Comparison of ENCODE assay signal across 12 mouse cellular contexts in the genomic region with DNA sequence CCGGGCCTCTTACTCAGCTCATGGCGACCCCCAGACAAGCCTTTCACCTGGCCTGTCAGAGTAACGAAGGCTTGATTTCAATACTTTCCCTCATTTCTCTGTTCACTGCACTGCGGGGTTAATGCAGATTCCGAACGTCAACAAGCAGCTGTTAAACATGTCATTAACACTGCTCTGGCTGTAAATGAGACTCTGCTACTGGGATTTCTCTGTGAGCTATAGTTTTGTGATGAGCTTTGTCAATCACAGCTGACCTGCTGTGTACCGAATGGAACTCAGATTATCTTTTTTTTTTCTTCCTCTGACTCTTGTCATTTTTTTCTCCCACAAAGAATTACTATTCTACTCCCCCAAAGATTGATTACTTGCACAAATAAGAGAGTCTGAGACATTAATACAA.
"Had no signal": no experiment of that assay in that cellular context is flagged by ENCODE, and none has a peak within 500 bp of the region (broad histone marks: within the 10 kb centered on the region; RNA-seq: fewer than 3 reads in every experiment).

No protein-coding gene starts in this region.

- H3K4me2 ChIP-seq: limb, embryonic 12.5 days; neural tube, embryonic 13.5 days; stomach, embryonic 15.5 days had no signal

- H3K4me1 ChIP-seq: limb, embryonic 12.5 days; stomach, embryonic 15.5 days had no signal

- H3K9me3 ChIP-seq: limb, embryonic 12.5 days; neural tube, embryonic 13.5 days; stomach, embryonic 15.5 days had no signal

- H3K27me3 ChIP-seq: limb, embryonic 12.5 days; neural tube, embryonic 13.5 days; stomach, embryonic 15.5 days had no signal

- H3K27ac ChIP-seq: layer of hippocampus, adult 2 months; limb, embryonic 12.5 days; liver, embryonic 14.5 days; neural tube, embryonic 13.5 days; stomach, embryonic 15.5 days had no signal

- DNase-seq: kidney, postnatal 10 days; kidney, postnatal 4 days; liver; lung, adult 18-20 months; right cerebral cortex, postnatal 14 days; thymus, adult 2 months; thymus, postnatal 25 days had no signal

- H3K9ac ChIP-seq: limb, embryonic 12.5 days; liver, embryonic 14.5 days; neural tube, embryonic 13.5 days; stomach, embryonic 15.5 days had no signal

- H3K4me3 ChIP-seq: layer of hippocampus, adult 2 months; limb, embryonic 12.5 days; neural tube, embryonic 13.5 days; stomach, embryonic 15.5 days had no signal

- H3K36me3 ChIP-seq: limb, embryonic 12.5 days; neural tube, embryonic 13.5 days; stomach, embryonic 15.5 days had no signal
